Mouse (Mus musculus): ENCODE results near the gene Kcnj9. TPM values are rescaled to one million over a fixed set of nuclear protein-coding genes. Genes with fewer than 3 reads are reported as not detected.

The Kcnj9 gene
- polyA plus RNA-seq, 2 experiments, result 0.01 TPM; not detected in 1

DNA sequence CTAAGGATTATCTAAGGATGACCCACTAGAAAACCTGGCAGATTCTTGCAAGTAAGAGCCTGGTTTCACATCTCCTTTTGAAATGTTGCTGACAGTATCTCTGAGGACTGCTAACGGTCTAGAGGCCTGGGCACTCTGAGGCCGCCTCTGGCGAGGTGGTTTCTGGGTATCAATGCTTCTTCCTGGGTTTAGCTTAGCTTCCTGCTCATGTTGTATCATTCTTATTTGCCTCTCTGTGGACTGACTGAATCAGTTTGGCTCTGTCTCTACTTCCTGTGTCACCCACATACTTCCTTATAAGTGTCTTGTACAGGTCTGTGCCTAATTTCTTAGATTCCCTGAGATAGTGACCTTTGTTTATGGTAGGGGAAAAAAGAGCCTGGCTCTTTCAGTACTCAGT lies 51.9 kb downstream of the Kcnj9 start:
- H3K4me1 ChIP-seq (ENCODE audit: control insufficient read depth, insufficient read depth, low read length), result no peaks in the 10 kb centered on the region
- no peak for ATAC-seq (ENCODE audit: low FRiP score, low read depth)
- H3K9me3 ChIP-seq (ENCODE audit: control insufficient read depth, low read length), result no peaks in the 10 kb centered on the region
- DNase-seq (ENCODE audit: low spot score), result no peak
- no peaks in the 10 kb centered on the region for H3K36me3 ChIP-seq (ENCODE audit: control insufficient read depth, insufficient read depth, low read length)
- no peak overlapping the region for H3K4me3 ChIP-seq (replicated peaks; ENCODE audit: low read length)
- no peak overlapping the region for H3K4me2 ChIP-seq (replicated peaks; ENCODE audit: low read depth, low read length, severe bottlenecking)
- H3K27ac ChIP-seq (replicated peaks; ENCODE audit: low read depth, low read length), result no peak overlapping the region
- no peak for TF ChIP-seq POLR2A (IDR thresholded peaks at IDR 0.05; ENCODE audit: borderline replicate concordance, extremely low read depth, insufficient read depth, insufficient read length)
- no peak overlapping the region for H3K9ac ChIP-seq (ENCODE audit: low read depth, low read length, severe bottlenecking)
- no peaks in the 10 kb centered on the region for H3K27me3 ChIP-seq (ENCODE audit: control insufficient read depth, insufficient read depth, low read length)
- WGBS, result 69% methylated on average over 3 of the region's 3 CpGs

DNA sequence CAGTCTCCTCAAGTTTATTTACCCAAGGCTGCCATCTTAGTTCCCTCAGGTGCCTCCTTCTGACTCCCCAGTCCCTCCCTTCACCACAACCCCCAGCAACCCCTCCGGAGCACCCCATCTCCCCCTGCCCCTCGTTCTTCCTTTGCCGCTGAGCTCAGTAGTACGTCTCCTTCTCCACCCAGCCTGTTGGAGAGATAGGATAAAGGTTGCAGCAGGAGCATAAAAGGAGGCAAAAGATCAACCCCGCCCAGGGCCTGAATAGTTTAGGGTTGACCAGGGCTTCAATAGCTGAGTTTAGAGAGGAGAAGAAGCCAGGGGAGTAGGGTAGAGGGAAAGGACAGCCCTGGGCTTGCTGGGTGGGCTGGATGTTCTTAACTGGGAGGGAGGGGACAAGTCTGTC lies 54.6 kb downstream of the Kcnj9 start:
- no peak for TF ChIP-seq POLR2A (IDR thresholded peaks at IDR 0.05; ENCODE audit: borderline replicate concordance, extremely low read depth, insufficient read depth, insufficient read length)
- 84% methylated on average over 5 of the region's 5 CpGs for WGBS
- no peak overlapping the region for H3K9ac ChIP-seq (ENCODE audit: low read depth, low read length, severe bottlenecking)
- no peak overlapping the region for H3K4me2 ChIP-seq (replicated peaks; ENCODE audit: low read depth, low read length, severe bottlenecking)
- DNase-seq (ENCODE audit: low spot score) (no peak), ATAC-seq (ENCODE audit: low FRiP score, low read depth) (no peak)
- H3K9me3 ChIP-seq (ENCODE audit: control insufficient read depth, low read length), result no peaks in the 10 kb centered on the region
- no peaks in the 10 kb centered on the region for H3K27me3 ChIP-seq (ENCODE audit: control insufficient read depth, insufficient read depth, low read length)
- no peak overlapping the region for H3K4me3 ChIP-seq (replicated peaks; ENCODE audit: low read length)
- H3K36me3 ChIP-seq (ENCODE audit: control insufficient read depth, insufficient read depth, low read length), result no peaks in the 10 kb centered on the region
- H3K4me1 ChIP-seq (ENCODE audit: control insufficient read depth, insufficient read depth, low read length), result no peaks in the 10 kb centered on the region
- H3K27ac ChIP-seq (replicated peaks; ENCODE audit: low read depth, low read length), result no peak overlapping the region

DNA sequence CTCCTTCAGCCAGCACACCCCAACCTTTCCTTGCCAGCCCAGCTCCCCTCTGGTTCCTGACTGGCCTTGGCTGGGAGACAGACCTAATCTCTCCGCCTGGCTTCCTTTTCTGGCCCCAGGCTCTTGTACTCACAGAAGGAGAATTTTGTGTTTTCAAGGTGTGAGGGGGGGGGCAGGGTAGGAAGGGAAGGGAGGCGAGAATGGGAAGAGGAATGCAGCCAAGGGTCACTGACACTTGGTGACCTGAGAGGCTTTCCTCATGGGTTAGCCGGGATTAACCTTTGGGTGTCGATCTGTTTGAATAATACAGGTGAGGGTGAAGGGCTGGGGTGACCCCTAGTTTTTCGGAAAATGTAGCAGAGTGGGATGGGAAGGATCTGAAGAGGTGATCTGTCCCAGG lies 55.0 kb downstream of the Kcnj9 start:
- H3K4me2 ChIP-seq (replicated peaks; ENCODE audit: low read depth, low read length, severe bottlenecking), result no peak overlapping the region
- WGBS, result 51% methylated on average over 5 of the region's 5 CpGs

DNA sequence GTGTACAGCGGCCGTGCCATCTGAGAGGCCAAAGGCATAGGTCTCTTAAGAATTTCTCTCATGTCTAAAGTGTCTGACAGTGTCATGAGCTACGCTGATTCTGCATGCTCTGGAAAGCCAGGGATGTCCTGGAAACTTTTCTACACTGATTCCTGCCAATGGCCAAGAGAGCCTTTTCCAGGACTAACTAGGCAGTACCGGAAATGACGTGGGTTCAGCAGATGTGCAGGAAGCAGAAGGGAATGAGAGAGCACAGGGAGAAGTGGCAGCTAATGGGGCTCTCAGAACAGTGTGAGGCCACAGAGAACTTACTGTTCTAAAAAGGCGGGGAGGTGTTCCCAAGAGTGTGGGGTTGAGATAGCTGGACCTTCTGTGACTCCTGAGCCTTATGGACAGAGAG lies 55.7 kb downstream of the Kcnj9 start:
- H3K4me2 ChIP-seq (replicated peaks; ENCODE audit: low read depth, low read length, severe bottlenecking), result no peak overlapping the region
- no peak overlapping the region for H3K4me3 ChIP-seq (replicated peaks; ENCODE audit: low read length)
- H3K9ac ChIP-seq (ENCODE audit: low read depth, low read length, severe bottlenecking), result no peak overlapping the region
- TF ChIP-seq POLR2A (IDR thresholded peaks at IDR 0.05; ENCODE audit: borderline replicate concordance, extremely low read depth, insufficient read depth, insufficient read length), result no peak
- H3K27ac ChIP-seq (replicated peaks; ENCODE audit: low read depth, low read length), result no peak overlapping the region
- H3K27me3 ChIP-seq (ENCODE audit: control insufficient read depth, insufficient read depth, low read length), result no peaks in the 10 kb centered on the region
- DNase-seq (ENCODE audit: low spot score), result no peak
- H3K9me3 ChIP-seq (ENCODE audit: control insufficient read depth, low read length), result no peaks in the 10 kb centered on the region
- ATAC-seq (ENCODE audit: low FRiP score, low read depth), result no peak
- H3K4me1 ChIP-seq (ENCODE audit: control insufficient read depth, insufficient read depth, low read length), result no peaks in the 10 kb centered on the region
- no peaks in the 10 kb centered on the region for H3K36me3 ChIP-seq (ENCODE audit: control insufficient read depth, insufficient read depth, low read length)
- WGBS, result 81% methylated on average over 6 of the region's 6 CpGs

More for the DNA sequence above, 55.0 kb downstream of the Kcnj9 start:
- Histone ChIP-seq H3K27me3 (ENCODE audit: control insufficient read depth, insufficient read depth, low read length) (no peaks in the 10 kb centered on the region), H3K4me1 (ENCODE audit: control insufficient read depth, insufficient read depth, low read length) (no peaks in the 10 kb centered on the region), H3K9ac (ENCODE audit: low read depth, low read length, severe bottlenecking) (no peak overlapping the region), H3K9me3 (ENCODE audit: control insufficient read depth, low read length) (no peaks in the 10 kb centered on the region), H3K36me3 (ENCODE audit: control insufficient read depth, insufficient read depth, low read length) (no peaks in the 10 kb centered on the region), H3K27ac (replicated peaks; ENCODE audit: low read depth, low read length) (no peak overlapping the region), H3K4me3 (replicated peaks; ENCODE audit: low read length) (no peak overlapping the region)
- ATAC-seq (ENCODE audit: low FRiP score, low read depth) (no peak), DNase-seq (ENCODE audit: low spot score) (no peak)
- no peak for TF ChIP-seq POLR2A (IDR thresholded peaks at IDR 0.05; ENCODE audit: borderline replicate concordance, extremely low read depth, insufficient read depth, insufficient read length)

DNA sequence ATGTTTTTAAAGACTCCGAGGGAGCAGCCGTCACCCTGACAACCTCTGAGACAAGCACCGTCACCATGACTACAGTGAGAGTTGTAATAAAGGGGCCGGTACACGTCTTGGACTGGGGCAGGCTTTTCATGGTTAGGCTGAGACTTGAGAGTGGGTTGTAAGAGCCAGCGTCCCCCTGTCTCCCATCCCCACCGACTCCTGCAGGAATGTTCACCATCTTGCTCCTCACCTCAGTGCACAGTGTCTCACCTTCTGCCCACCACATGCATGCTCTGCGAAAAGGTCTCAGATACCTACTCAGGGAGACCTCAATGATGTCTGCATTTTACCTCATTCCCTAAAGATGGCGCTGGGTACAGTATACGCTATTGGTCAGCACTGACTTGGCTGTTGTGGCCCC lies 57.4 kb downstream of the Kcnj9 start:
- WGBS, result 66% methylated on average over 10 of the region's 10 CpGs
- Histone ChIP-seq H3K36me3 (ENCODE audit: control insufficient read depth, insufficient read depth, low read length) (no peaks in the 10 kb centered on the region), H3K27me3 (ENCODE audit: control insufficient read depth, insufficient read depth, low read length) (no peaks in the 10 kb centered on the region), H3K4me3 (replicated peaks; ENCODE audit: low read length) (no peak overlapping the region), H3K9me3 (ENCODE audit: control insufficient read depth, low read length) (no peaks in the 10 kb centered on the region), H3K4me2 (replicated peaks; ENCODE audit: low read depth, low read length, severe bottlenecking) (no peak overlapping the region), H3K4me1 (ENCODE audit: control insufficient read depth, insufficient read depth, low read length) (no peaks in the 10 kb centered on the region), H3K27ac (replicated peaks; ENCODE audit: low read depth, low read length) (no peak overlapping the region), H3K9ac (ENCODE audit: low read depth, low read length, severe bottlenecking) (no peak overlapping the region)
- DNase-seq (ENCODE audit: low spot score), result no peak
- ATAC-seq (ENCODE audit: low FRiP score, low read depth), result no peak; the same call in 1 of the 2 replicates
- no peak for TF ChIP-seq POLR2A (IDR thresholded peaks at IDR 0.05; ENCODE audit: borderline replicate concordance, extremely low read depth, insufficient read depth, insufficient read length)

DNA sequence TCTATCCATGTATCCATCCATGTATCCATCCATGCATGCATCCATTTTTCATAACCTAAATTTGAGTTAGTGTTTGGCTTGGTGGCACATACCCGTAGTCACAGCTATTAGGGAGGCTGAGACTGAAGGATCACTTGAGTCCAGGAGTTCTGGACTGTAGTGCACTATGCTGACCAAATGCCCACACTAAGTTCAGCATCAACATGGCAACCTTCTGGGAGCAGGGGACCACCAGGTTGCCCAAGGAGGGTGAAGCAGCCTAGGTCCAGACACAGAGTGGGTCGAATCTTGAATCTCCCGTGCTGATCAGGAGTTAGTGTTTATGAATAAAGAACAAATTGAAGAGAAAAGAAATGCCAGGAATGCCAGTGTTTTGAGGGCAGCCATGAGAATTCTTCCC lies 57.9 kb downstream of the Kcnj9 start:
- Histone ChIP-seq H3K36me3 (ENCODE audit: control insufficient read depth, insufficient read depth, low read length) (no peaks in the 10 kb centered on the region), H3K4me1 (ENCODE audit: control insufficient read depth, insufficient read depth, low read length) (no peaks in the 10 kb centered on the region), H3K27ac (replicated peaks; ENCODE audit: low read depth, low read length) (no peak overlapping the region), H3K4me2 (replicated peaks; ENCODE audit: low read depth, low read length, severe bottlenecking) (no peak overlapping the region), H3K9me3 (ENCODE audit: control insufficient read depth, low read length) (no peaks in the 10 kb centered on the region), H3K4me3 (replicated peaks; ENCODE audit: low read length) (no peak overlapping the region), H3K9ac (ENCODE audit: low read depth, low read length, severe bottlenecking) (no peak overlapping the region), H3K27me3 (ENCODE audit: control insufficient read depth, insufficient read depth, low read length) (no peaks in the 10 kb centered on the region)
- DNase-seq (ENCODE audit: low spot score) (no peak), ATAC-seq (ENCODE audit: low FRiP score, low read depth) (no peak)
- no peak for TF ChIP-seq POLR2A (IDR thresholded peaks at IDR 0.05; ENCODE audit: borderline replicate concordance, extremely low read depth, insufficient read depth, insufficient read length)
- 85% methylated on average over 3 of the region's 3 CpGs for WGBS

Other genes starting within 250 kb of the Kcnj9 start
- gene Copa, start 246.8 kb downstream of the Kcnj9 start, polyA plus RNA-seq (2012; rRNA removed), result 187 and 191 TPM in 2 replicates
- gene Copa, start 246.8 kb downstream of the Kcnj9 start, polyA plus RNA-seq (2014; fragmentation: Nextera tagmentation; extraction: Ambion mirVana), result 230 and 247 TPM in 2 replicates
- 137 and 161 TPM in 2 replicates for gene Ncstn, start 246.5 kb downstream of the Kcnj9 start, polyA plus RNA-seq (2012; rRNA removed)
- 98.4 and 103 TPM in 2 replicates for gene Ncstn, start 246.5 kb downstream of the Kcnj9 start, polyA plus RNA-seq (2014; fragmentation: Nextera tagmentation; extraction: Ambion mirVana)
- gene Pex19, start 202.6 kb downstream of the Kcnj9 start, polyA plus RNA-seq (2012; rRNA removed), result 100 and 115 TPM in 2 replicates
- 129 and 135 TPM in 2 replicates for gene Pex19, start 202.6 kb downstream of the Kcnj9 start, polyA plus RNA-seq (2014; fragmentation: Nextera tagmentation; extraction: Ambion mirVana)
- 120 TPM in 2 replicates for gene Dcaf8, start 181.2 kb downstream of the Kcnj9 start, polyA plus RNA-seq (2012; rRNA removed)
- 121 and 131 TPM in 2 replicates for gene Dcaf8, start 181.2 kb downstream of the Kcnj9 start, polyA plus RNA-seq (2014; fragmentation: Nextera tagmentation; extraction: Ambion mirVana)
- gene Pea15a, start 122.5 kb downstream of the Kcnj9 start, polyA plus RNA-seq (2012; rRNA removed), result 106 and 108 TPM in 2 replicates
- 119 and 122 TPM in 2 replicates for gene Pea15a, start 122.5 kb downstream of the Kcnj9 start, polyA plus RNA-seq (2014; fragmentation: Nextera tagmentation; extraction: Ambion mirVana)
- gene Casq1, start 109.5 kb downstream of the Kcnj9 start, polyA plus RNA-seq (2012; rRNA removed), result 13.3 and 17.8 TPM in 2 replicates
- gene Casq1, start 109.5 kb downstream of the Kcnj9 start, polyA plus RNA-seq (2014; fragmentation: Nextera tagmentation; extraction: Ambion mirVana), result 11.3 and 14.9 TPM in 2 replicates
- 0.03 TPM in 1 of 2 replicates, not detected in the other for gene Atp1a4, start 70.9 kb downstream of the Kcnj9 start, polyA plus RNA-seq (2012; rRNA removed)
- gene Atp1a4, start 70.9 kb downstream of the Kcnj9 start, polyA plus RNA-seq (2014; fragmentation: Nextera tagmentation; extraction: Ambion mirVana), result not detected in 2 replicates
- gene Igsf8, start 67.7 kb downstream of the Kcnj9 start, polyA plus RNA-seq (2012; rRNA removed), result 71.4 and 86.4 TPM in 2 replicates
- gene Igsf8, start 67.7 kb downstream of the Kcnj9 start, polyA plus RNA-seq (2014; fragmentation: Nextera tagmentation; extraction: Ambion mirVana), result 49.8 and 50.1 TPM in 2 replicates
- 11.3 and 13.5 TPM in 2 replicates for gene Atp1a2, start 31.3 kb downstream of the Kcnj9 start, polyA plus RNA-seq (2012; rRNA removed)
- gene Atp1a2, start 31.3 kb downstream of the Kcnj9 start, polyA plus RNA-seq (2014; fragmentation: Nextera tagmentation; extraction: Ambion mirVana), result 1.7 and 1.8 TPM in 2 replicates
- gene Kcnj10, start 11.9 kb upstream of the Kcnj9 start, polyA plus RNA-seq (2012; rRNA removed), result 0.14 and 0.18 TPM in 2 replicates
- 0.03 and 0.12 TPM in 2 replicates for gene Kcnj10, start 11.9 kb upstream of the Kcnj9 start, polyA plus RNA-seq (2014; fragmentation: Nextera tagmentation; extraction: Ambion mirVana)
- 9.6 and 11.8 TPM in 2 replicates for gene Pigm, start 47.2 kb upstream of the Kcnj9 start, polyA plus RNA-seq (2012; rRNA removed)
- 6.7 and 7.6 TPM in 2 replicates for gene Pigm, start 47.2 kb upstream of the Kcnj9 start, polyA plus RNA-seq (2014; fragmentation: Nextera tagmentation; extraction: Ambion mirVana)
- gene Slamf9, start 146.0 kb upstream of the Kcnj9 start, polyA plus RNA-seq (2012; rRNA removed), result 0.49 and 0.64 TPM in 2 replicates
- gene Slamf9, start 146.0 kb upstream of the Kcnj9 start, polyA plus RNA-seq (2014; fragmentation: Nextera tagmentation; extraction: Ambion mirVana), result 0.51 and 0.75 TPM in 2 replicates
- 62.0 and 85.1 TPM in 2 replicates for gene Igsf9, start 152.5 kb upstream of the Kcnj9 start, polyA plus RNA-seq (2012; rRNA removed)
- gene Igsf9, start 152.5 kb upstream of the Kcnj9 start, polyA plus RNA-seq (2014; fragmentation: Nextera tagmentation; extraction: Ambion mirVana), result 29.6 and 35.0 TPM in 2 replicates
- gene Tagln2, start 170.7 kb upstream of the Kcnj9 start, polyA plus RNA-seq (2012; rRNA removed), result 134 and 151 TPM in 2 replicates
- 138 and 155 TPM in 2 replicates for gene Tagln2, start 170.7 kb upstream of the Kcnj9 start, polyA plus RNA-seq (2014; fragmentation: Nextera tagmentation; extraction: Ambion mirVana)
- 0.70 and 1.3 TPM in 2 replicates for gene Cfap45, start 191.5 kb upstream of the Kcnj9 start, polyA plus RNA-seq (2012; rRNA removed)
- 0.97 and 0.98 TPM in 2 replicates for gene Cfap45, start 191.5 kb upstream of the Kcnj9 start, polyA plus RNA-seq (2014; fragmentation: Nextera tagmentation; extraction: Ambion mirVana)
- 0.23 and 0.49 TPM in 2 replicates for gene Vsig8, start 226.6 kb upstream of the Kcnj9 start, polyA plus RNA-seq (2012; rRNA removed)
- 0.30 and 0.40 TPM in 2 replicates for gene Vsig8, start 226.6 kb upstream of the Kcnj9 start, polyA plus RNA-seq (2014; fragmentation: Nextera tagmentation; extraction: Ambion mirVana)